Mouse (Mus musculus): ENCODE data around the gene Olfr66. TPM values are rescaled to one million over a fixed set of nuclear protein-coding genes. Genes with fewer than 3 reads are reported as not detected.

Olfr66 gene
- not detected for polyA plus RNA-seq (2014; fragmentation: Illumina TruSeq; extraction: RNeasy Lipid Tissue Mini Kit (QIAGEN cat#74804); ENCODE audit: low read depth, low replicate concordance)

GRCm38 (mm10) chr7:103886152-103886551 lies at the start of gene Olfr66:
TSS of gene Olfr66 (minus strand) at chr7:103886252.

GRCm38 (mm10) chr7:103934264-103934663 lies 48.2 kb upstream of the Olfr66 start, which contains the start of gene Olfr632:
TSS of gene Olfr632 (plus strand) at chr7:103934347.

GRCm38 (mm10) chr7:103928525-103928924 lies 42.5 kb upstream of the Olfr66 start, which contains the start of gene Olfr631:
TSS of gene Olfr631 (plus strand) at chr7:103928825.

GRCm38 (mm10) chr7:103903187-103903586 lies 17.1 kb upstream of the Olfr66 start, which contains the start of gene Olfr65:
TSS of gene Olfr65 (plus strand) at chr7:103903487.

GRCm38 (mm10) chr7:103894385-103894784 lies 8.3 kb upstream of the Olfr66 start, which contains the start of gene Olfr64:
TSS of gene Olfr64 (minus strand) at chr7:103894485.

GRCm38 (mm10) chr7:103853090-103853489 lies 33.0 kb downstream of the Olfr66 start, which contains the start of gene Hbb-y:
TSS of gene Hbb-y (minus strand) at chr7:103853216.

GRCm38 (mm10) chr7:103843034-103843433 lies 43.0 kb downstream of the Olfr66 start, which contains the start of gene Hbb-bh1:
TSS of gene Hbb-bh1 (minus strand) at chr7:103843164.

GRCm38 (mm10) chr7:103840268-103840667 lies 45.8 kb downstream of the Olfr66 start, which contains the start of gene Hbb-bh2:
TSS of gene Hbb-bh2 (minus strand) at chr7:103840520.

Other genes with a start within 250 kb of the Olfr66 start
- gene Olfr622, start 243.6 kb downstream of the Olfr66 start, polyA plus RNA-seq (2014; fragmentation: Illumina TruSeq; extraction: RNeasy Lipid Tissue Mini Kit (QIAGEN cat#74804); ENCODE audit: low read depth, low replicate concordance) = not detected
- not detected for gene Olfr623, start 222.6 kb downstream of the Olfr66 start, polyA plus RNA-seq (2014; fragmentation: Illumina TruSeq; extraction: RNeasy Lipid Tissue Mini Kit (QIAGEN cat#74804); ENCODE audit: low read depth, low replicate concordance)
- gene Olfr624, start 215.1 kb downstream of the Olfr66 start, polyA plus RNA-seq (2014; fragmentation: Illumina TruSeq; extraction: RNeasy Lipid Tissue Mini Kit (QIAGEN cat#74804); ENCODE audit: low read depth, low replicate concordance) = 0.38 TPM
- not detected for gene Olfr625-ps1, start 203.5 kb downstream of the Olfr66 start, polyA plus RNA-seq (2014; fragmentation: Illumina TruSeq; extraction: RNeasy Lipid Tissue Mini Kit (QIAGEN cat#74804); ENCODE audit: low read depth, low replicate concordance)
- not detected for gene Olfr243, start 171.6 kb downstream of the Olfr66 start, polyA plus RNA-seq (2014; fragmentation: Illumina TruSeq; extraction: RNeasy Lipid Tissue Mini Kit (QIAGEN cat#74804); ENCODE audit: low read depth, low replicate concordance)
- gene Olfr628, start 155.9 kb downstream of the Olfr66 start, polyA plus RNA-seq (2014; fragmentation: Illumina TruSeq; extraction: RNeasy Lipid Tissue Mini Kit (QIAGEN cat#74804); ENCODE audit: low read depth, low replicate concordance) = not detected
- not detected for gene Olfr629, start 141.3 kb downstream of the Olfr66 start, polyA plus RNA-seq (2014; fragmentation: Illumina TruSeq; extraction: RNeasy Lipid Tissue Mini Kit (QIAGEN cat#74804); ENCODE audit: low read depth, low replicate concordance)
- gene Olfr630, start 128.9 kb downstream of the Olfr66 start, polyA plus RNA-seq (2014; fragmentation: Illumina TruSeq; extraction: RNeasy Lipid Tissue Mini Kit (QIAGEN cat#74804); ENCODE audit: low read depth, low replicate concordance) = not detected
- gene Olfr69, start 114.7 kb downstream of the Olfr66 start, polyA plus RNA-seq (2014; fragmentation: Illumina TruSeq; extraction: RNeasy Lipid Tissue Mini Kit (QIAGEN cat#74804); ENCODE audit: low read depth, low replicate concordance) = not detected
- gene Olfr68, start 106.6 kb downstream of the Olfr66 start, polyA plus RNA-seq (2014; fragmentation: Illumina TruSeq; extraction: RNeasy Lipid Tissue Mini Kit (QIAGEN cat#74804); ENCODE audit: low read depth, low replicate concordance) = not detected
- gene Olfr67, start 94.4 kb downstream of the Olfr66 start, polyA plus RNA-seq (2014; fragmentation: Illumina TruSeq; extraction: RNeasy Lipid Tissue Mini Kit (QIAGEN cat#74804); ENCODE audit: low read depth, low replicate concordance) = not detected
- gene Hbb-bt, start 72.3 kb downstream of the Olfr66 start, polyA plus RNA-seq (2014; fragmentation: Illumina TruSeq; extraction: RNeasy Lipid Tissue Mini Kit (QIAGEN cat#74804); ENCODE audit: low read depth, low replicate concordance) = 7.9 TPM
- gene Hbb-bs, start 58.2 kb downstream of the Olfr66 start, polyA plus RNA-seq (2014; fragmentation: Illumina TruSeq; extraction: RNeasy Lipid Tissue Mini Kit (QIAGEN cat#74804); ENCODE audit: low read depth, low replicate concordance) = 125 TPM
- gene Hbb-bh2, start 45.7 kb downstream of the Olfr66 start, polyA plus RNA-seq (2014; fragmentation: Illumina TruSeq; extraction: RNeasy Lipid Tissue Mini Kit (QIAGEN cat#74804); ENCODE audit: low read depth, low replicate concordance) = not detected
- gene Hbb-bh1, start 43.1 kb downstream of the Olfr66 start, polyA plus RNA-seq (2014; fragmentation: Illumina TruSeq; extraction: RNeasy Lipid Tissue Mini Kit (QIAGEN cat#74804); ENCODE audit: low read depth, low replicate concordance) = not detected
- gene Hbb-y, start 33.0 kb downstream of the Olfr66 start, polyA plus RNA-seq (2014; fragmentation: Illumina TruSeq; extraction: RNeasy Lipid Tissue Mini Kit (QIAGEN cat#74804); ENCODE audit: low read depth, low replicate concordance) = not detected
- gene Olfr64, start 8.2 kb upstream of the Olfr66 start, polyA plus RNA-seq (2014; fragmentation: Illumina TruSeq; extraction: RNeasy Lipid Tissue Mini Kit (QIAGEN cat#74804); ENCODE audit: low read depth, low replicate concordance) = not detected
- gene Olfr65, start 17.2 kb upstream of the Olfr66 start, polyA plus RNA-seq (2014; fragmentation: Illumina TruSeq; extraction: RNeasy Lipid Tissue Mini Kit (QIAGEN cat#74804); ENCODE audit: low read depth, low replicate concordance) = not detected
- not detected for gene Olfr631, start 42.6 kb upstream of the Olfr66 start, polyA plus RNA-seq (2014; fragmentation: Illumina TruSeq; extraction: RNeasy Lipid Tissue Mini Kit (QIAGEN cat#74804); ENCODE audit: low read depth, low replicate concordance)
- not detected for gene Olfr632, start 48.1 kb upstream of the Olfr66 start, polyA plus RNA-seq (2014; fragmentation: Illumina TruSeq; extraction: RNeasy Lipid Tissue Mini Kit (QIAGEN cat#74804); ENCODE audit: low read depth, low replicate concordance)
- gene Olfr633, start 58.2 kb upstream of the Olfr66 start, polyA plus RNA-seq (2014; fragmentation: Illumina TruSeq; extraction: RNeasy Lipid Tissue Mini Kit (QIAGEN cat#74804); ENCODE audit: low read depth, low replicate concordance) = not detected
- not detected for gene Olfr635, start 84.9 kb upstream of the Olfr66 start, polyA plus RNA-seq (2014; fragmentation: Illumina TruSeq; extraction: RNeasy Lipid Tissue Mini Kit (QIAGEN cat#74804); ENCODE audit: low read depth, low replicate concordance)
- not detected for gene Olfr638, start 112.5 kb upstream of the Olfr66 start, polyA plus RNA-seq (2014; fragmentation: Illumina TruSeq; extraction: RNeasy Lipid Tissue Mini Kit (QIAGEN cat#74804); ENCODE audit: low read depth, low replicate concordance)
- not detected for gene Olfr639, start 131.1 kb upstream of the Olfr66 start, polyA plus RNA-seq (2014; fragmentation: Illumina TruSeq; extraction: RNeasy Lipid Tissue Mini Kit (QIAGEN cat#74804); ENCODE audit: low read depth, low replicate concordance)
- not detected for gene Olfr640, start 139.3 kb upstream of the Olfr66 start, polyA plus RNA-seq (2014; fragmentation: Illumina TruSeq; extraction: RNeasy Lipid Tissue Mini Kit (QIAGEN cat#74804); ENCODE audit: low read depth, low replicate concordance)
- not detected for gene Olfr641, start 149.2 kb upstream of the Olfr66 start, polyA plus RNA-seq (2014; fragmentation: Illumina TruSeq; extraction: RNeasy Lipid Tissue Mini Kit (QIAGEN cat#74804); ENCODE audit: low read depth, low replicate concordance)
- gene Olfr642, start 166.4 kb upstream of the Olfr66 start, polyA plus RNA-seq (2014; fragmentation: Illumina TruSeq; extraction: RNeasy Lipid Tissue Mini Kit (QIAGEN cat#74804); ENCODE audit: low read depth, low replicate concordance) = not detected
- gene 4930516K23Rik, start 175.2 kb upstream of the Olfr66 start, polyA plus RNA-seq (2014; fragmentation: Illumina TruSeq; extraction: RNeasy Lipid Tissue Mini Kit (QIAGEN cat#74804); ENCODE audit: low read depth, low replicate concordance) = not detected
- gene Olfr644, start 185.6 kb upstream of the Olfr66 start, polyA plus RNA-seq (2014; fragmentation: Illumina TruSeq; extraction: RNeasy Lipid Tissue Mini Kit (QIAGEN cat#74804); ENCODE audit: low read depth, low replicate concordance) = not detected
- gene Olfr645, start 199.2 kb upstream of the Olfr66 start, polyA plus RNA-seq (2014; fragmentation: Illumina TruSeq; extraction: RNeasy Lipid Tissue Mini Kit (QIAGEN cat#74804); ENCODE audit: low read depth, low replicate concordance) = not detected
- not detected for gene Olfr646, start 218.6 kb upstream of the Olfr66 start, polyA plus RNA-seq (2014; fragmentation: Illumina TruSeq; extraction: RNeasy Lipid Tissue Mini Kit (QIAGEN cat#74804); ENCODE audit: low read depth, low replicate concordance)
- gene Ubqln5, start 243.6 kb upstream of the Olfr66 start, polyA plus RNA-seq (2014; fragmentation: Illumina TruSeq; extraction: RNeasy Lipid Tissue Mini Kit (QIAGEN cat#74804); ENCODE audit: low read depth, low replicate concordance) = not detected

Data from sigmoid colon, adult 10 weeks (tissue).